8 mouse cellular contexts compared by ENCODE assay signal in genomic region chr7:118490666-118491430, GRCm38 (mm10). TPM values are rescaled to one million over a fixed set of nuclear protein-coding genes. Genes with fewer than 3 reads are reported as not detected.
DNase-seq lines count a peak whose midpoint lies in the region; ATAC-seq and TF ChIP-seq lines count a peak whose summit lies in the region.

No protein-coding gene starts in this region.

- TF ChIP-seq CTCF in spleen, adult 2 months (IDR thresholded peaks at IDR 0.05; ENCODE audit: extremely low read depth, insufficient read depth, insufficient read length, insufficient replicate concordance) = no peak
- peak; percentile 68 for TF ChIP-seq CTCF in heart, adult 2 months (IDR thresholded peaks at IDR 0.05)

- intact Hi-C loops in heart, adult 2 months (cut with DNase I) = loop anchor here (1.0 to 2.0 kb wide), 3 partner anchors 22 to 43 kb away; partner anchors contain the start of genes Coq7 and Syt17

- H3K36me3 ChIP-seq in spleen, adult 2 months (ENCODE audit: control insufficient read depth, insufficient read depth, low read length) = no peaks in the 10 kb centered on the region
- peaks cover 25% of the 10 kb centered on the region for H3K36me3 ChIP-seq in heart, adult 2 months (ENCODE audit: control insufficient read depth, insufficient read depth, low read length)

- peak overlapping the region; percentile 80 for H3K27ac ChIP-seq in spleen, adult 2 months (ENCODE audit: insufficient read depth, low read length)
- H3K27ac ChIP-seq in heart, adult 2 months = peak overlapping the region; percentile 99

- no peak for TF ChIP-seq EP300 in heart, adult 2 months (IDR thresholded peaks at IDR 0.05; ENCODE audit: insufficient read depth, low read depth, low read length)

- peaks cover 16% of the 10 kb centered on the region for H3K4me1 ChIP-seq in spleen, adult 2 months (ENCODE audit: control insufficient read depth, insufficient read depth, insufficient read length)
- peaks cover 11% of the 10 kb centered on the region for H3K4me1 ChIP-seq in heart, adult 2 months (ENCODE audit: control insufficient read depth, insufficient read depth, low read length)

- H3K27me3 ChIP-seq in spleen, adult 2 months (ENCODE audit: control insufficient read depth, insufficient read depth, low read length) = peaks cover 7% of the 10 kb centered on the region; the same call in 1 of the 2 replicates
- no peaks in the 10 kb centered on the region for H3K27me3 ChIP-seq in heart, adult 2 months (ENCODE audit: control insufficient read depth, insufficient read depth, low read length)

- 43% methylated on average over 67 of the region's 67 CpGs for WGBS in spleen, adult 2 months
- 4% methylated on average over 67 of the region's 67 CpGs for WGBS in heart, adult 2 months

- peak; percentile 19 for ATAC-seq in common myeloid progenitor, adult 5-6 weeks (replicated peaks; ENCODE audit: low read depth, poor library complexity, severe bottlenecking)
- peak; percentile 53 for ATAC-seq in megakaryocyte progenitor cell, adult 5-6 weeks (replicated peaks; ENCODE audit: poor library complexity)

- H3K9ac ChIP-seq in heart, adult 2 months (ENCODE audit: low read depth, low read length) = peak overlapping the region; percentile 99

- peak overlapping the region; percentile 64 for H3K4me3 ChIP-seq in spleen, adult 2 months (ENCODE audit: extremely low read depth, insufficient read depth, insufficient read length)
- peak overlapping the region; percentile 88 for H3K4me3 ChIP-seq in heart, adult 2 months

- no peak for TF ChIP-seq POLR2A in spleen, adult 2 months (IDR thresholded peaks at IDR 0.05; ENCODE audit: low read depth, low read length)
- TF ChIP-seq POLR2A in heart, adult 2 months (IDR thresholded peaks at IDR 0.05; ENCODE audit: insufficient read depth, low read depth, low read length) = no peak

- H3K79me2 ChIP-seq in heart, adult 2 months (replicated peaks; ENCODE audit: control insufficient read depth, insufficient read depth, low read length) = peaks cover 2% of the 10 kb centered on the region; the same call in 1 of the 2 replicates

- no peak for DNase-seq in spleen, adult 2 months (ENCODE audit: low read depth in 1 of 2, low spot score in 2 of 2)
- DNase-seq in spleen, postnatal 36 days (ENCODE audit: low spot score in 2 of 2) = no peak
- peak; percentile 59 to 76 for DNase-seq in heart, adult 2 months
- peak; percentile 56 for DNase-seq in kidney, postnatal 10 days
- peak; percentile 56 for DNase-seq in testis, postnatal 10 days (ENCODE audit: low spot score)
- DNase-seq in urinary bladder, postnatal 25 days (ENCODE audit: low spot score) = no peak

RNA-seq across cellular contexts. Expression of gene Itpripl2, which starts 0.9 kb away (rescaled TPM):
- 7.6 and 10.4 TPM in 2 replicates for polyA plus RNA-seq in spleen, adult 2 months (2012; rRNA removed)
- total RNA-seq in common myeloid progenitor, adult 5-6 weeks (2017) = 6.5 and 8.3 TPM in 2 replicates
- total RNA-seq in heart, adult 2 months (2021) = 10 to 100 TPM; 19.0 to 23.3 TPM
- polyA plus RNA-seq in heart, adult 2 months (2012; rRNA removed) = 7.9 and 12.1 TPM in 2 replicates
- 7.2 and 10.1 TPM in 2 replicates for total RNA-seq in megakaryocyte progenitor cell, adult 5-6 weeks (2015)
- total RNA-seq in megakaryocyte progenitor cell, adult 5-6 weeks (2017) = 15.2 and 17.6 TPM in 2 replicates

RNA-seq across cellular contexts. Expression of gene Coq7, which starts 42.3 kb away (rescaled TPM):
- polyA plus RNA-seq in spleen, adult 2 months (2012; rRNA removed) = 10.9 and 13.2 TPM in 2 replicates
- 19.0 and 23.5 TPM in 2 replicates for total RNA-seq in common myeloid progenitor, adult 5-6 weeks (2017)
- 100 to 1,000 TPM; 110 to 128 TPM for total RNA-seq in heart, adult 2 months (2021)
- 151 TPM in 2 replicates for polyA plus RNA-seq in heart, adult 2 months (2012; rRNA removed)
- total RNA-seq in megakaryocyte progenitor cell, adult 5-6 weeks (2015) = 32.5 and 36.9 TPM in 2 replicates
- total RNA-seq in megakaryocyte progenitor cell, adult 5-6 weeks (2017) = 32.6 and 39.1 TPM in 2 replicates

RNA-seq across cellular contexts. Expression of gene Syt17, which starts 42.8 kb away (rescaled TPM):
- polyA plus RNA-seq in spleen, adult 2 months (2012; rRNA removed) = 0.12 and 0.25 TPM in 2 replicates
- total RNA-seq in common myeloid progenitor, adult 5-6 weeks (2017) = not detected in 2 replicates
- 1 to 10 TPM; 1.0 to 1.4 TPM for total RNA-seq in heart, adult 2 months (2021)
- 1.8 and 3.2 TPM in 2 replicates for polyA plus RNA-seq in heart, adult 2 months (2012; rRNA removed)
- total RNA-seq in megakaryocyte progenitor cell, adult 5-6 weeks (2015) = not detected in 2 replicates
- total RNA-seq in megakaryocyte progenitor cell, adult 5-6 weeks (2017) = not detected in 2 replicates

Comparison
In these comparisons a context has a peak if more than half of its experiments do, and no peak if none do; other contexts are left out.
1. DNase-seq: peak in heart, adult 2 months (2 of 2), kidney, postnatal 10 days (single experiment) and testis, postnatal 10 days (single experiment); none in spleen, adult 2 months (0 of 2), spleen, postnatal 36 days (0 of 2) and urinary bladder, postnatal 25 days (single experiment).